Mouse (Mus musculus) brain, embryonic 14.5 days (tissue): Measurements from ENCODE around the gene Pak3. TPM values are rescaled to one million over a fixed set of nuclear protein-coding genes. Genes with fewer than 3 reads are reported as not detected.

Experiments used
- DNase-seq: peaks from one replicate; pipeline ENCODE4 v3.0.0-alpha.2; 2011; ENCODE audit warnings: low read depth
- CTCF ChIP-seq: fragments of 200-500 bp; IDR thresholded peaks from 2 replicates; pipeline ENCODE4 v1.5.1; 2012; ENCODE audit warnings: inconsistent platforms, mild to moderate bottlenecking, moderate library complexity, borderline replicate concordance; ENCODE audit not compliant: insufficient read depth, insufficient read length; ENCODE audit errors: extremely low read depth
- POLR2A ChIP-seq: fragments of 200-500 bp; IDR thresholded peaks from 2 replicates; pipeline ENCODE4 v1.6.1; 2012; ENCODE audit warnings: mild to moderate bottlenecking, inconsistent platforms, borderline replicate concordance; ENCODE audit not compliant: poor library complexity, insufficient read depth, insufficient read length, severe bottlenecking; ENCODE audit errors: extremely low read depth
- polyA plus RNA-seq: library from polyadenylated mRNA; depleted of rRNA; stranded (reverse); fragments of >200 nt; gene quantifications from 2 replicates; pipeline ENCODE4 v1.2.3, GENCODE M21; 2012

Gene Pak3
- polyA plus RNA-seq, 1 experiment, result 41.7 TPM

DNA sequence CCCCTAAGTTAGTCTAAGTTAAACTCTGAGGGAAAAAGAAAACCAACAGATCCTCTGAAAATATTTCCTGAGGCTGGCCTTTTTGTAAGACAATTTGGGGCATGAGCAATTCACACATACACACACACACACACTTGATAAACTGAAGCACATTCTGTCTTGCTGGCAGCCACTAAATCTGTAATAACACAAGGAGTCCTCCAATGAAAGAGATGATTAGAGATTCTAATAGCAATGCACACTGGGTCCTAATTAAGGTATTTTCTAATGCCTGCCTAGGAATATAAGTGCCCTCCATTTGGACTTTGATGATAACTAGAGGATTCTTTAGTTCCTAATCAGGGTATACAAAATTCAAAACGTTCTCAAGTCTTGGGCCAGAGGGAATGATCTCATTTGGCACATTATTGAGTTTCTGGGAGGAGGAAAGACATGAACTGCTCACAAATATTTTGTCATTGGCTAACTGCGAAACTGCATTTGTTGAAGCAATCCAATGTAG lies 62.1 kb downstream of the Pak3 start:
- DNase-seq, result peak; percentile 76
- no peak for TF ChIP-seq CTCF
- TF ChIP-seq POLR2A, result no peak

DNA sequence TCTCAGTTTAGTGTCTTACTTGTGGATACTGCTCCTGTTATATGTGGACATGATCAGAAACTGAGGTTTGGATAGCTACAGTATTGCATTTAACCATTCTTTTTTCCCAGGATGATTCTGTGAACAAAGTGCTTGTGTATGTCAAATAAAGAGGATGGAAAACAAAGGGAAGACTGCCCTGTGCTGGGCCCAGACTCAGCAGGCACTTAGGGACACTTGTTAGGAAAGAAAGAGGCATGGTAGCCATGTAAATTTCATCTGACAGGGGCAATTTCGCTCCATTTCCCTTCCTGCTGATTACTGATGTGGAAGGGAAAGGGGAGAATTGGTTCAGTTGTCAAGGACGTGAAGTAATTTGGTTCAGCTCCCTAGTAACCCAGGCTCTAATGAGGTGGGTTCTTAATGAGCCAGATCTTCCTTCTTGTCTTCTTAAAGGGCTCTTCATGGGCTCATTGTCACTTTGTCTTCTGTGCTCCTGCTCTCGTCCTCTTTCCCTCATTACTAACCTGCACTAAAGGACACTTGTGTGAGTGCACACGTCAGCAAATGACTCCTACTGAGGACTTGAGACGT lies 88.6 kb downstream of the Pak3 start:
- TF ChIP-seq POLR2A (no peak), CTCF (no peak)
- peak; percentile 79 for DNase-seq

- TF ChIP-seq CTCF (no peak), POLR2A (no peak)
- peak; percentile 90 for DNase-seq
Measured at GRCm38 (mm10) chrX:143618734-143619133, 100.3 kb downstream of the Pak3 start.

- TF ChIP-seq CTCF (no peak), POLR2A (no peak)
- DNase-seq, result peak; percentile 48
Measured at GRCm38 (mm10) chrX:143627767-143628166, 109.4 kb downstream of the Pak3 start.

DNA sequence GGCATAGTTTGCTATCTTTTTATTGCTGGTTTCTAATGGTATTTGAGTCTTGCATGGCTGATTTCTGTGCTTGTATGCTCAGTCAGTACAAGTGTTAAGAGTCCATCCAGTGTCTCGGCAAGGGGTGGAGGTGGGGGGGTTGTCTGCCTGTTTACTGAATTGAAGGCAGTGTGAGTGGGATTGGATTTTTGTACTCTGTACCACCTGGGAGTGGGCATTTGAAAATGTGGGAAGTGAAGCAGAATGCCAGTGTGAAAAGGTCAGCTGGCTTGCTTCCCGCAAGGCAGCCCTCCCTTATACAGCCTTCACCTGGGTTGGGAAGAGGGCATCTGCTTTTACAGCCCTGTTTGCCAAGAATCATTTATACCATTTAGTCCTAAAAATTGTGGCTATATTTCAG lies 125.5 kb downstream of the Pak3 start:
- peak; percentile 53 for DNase-seq

DNA sequence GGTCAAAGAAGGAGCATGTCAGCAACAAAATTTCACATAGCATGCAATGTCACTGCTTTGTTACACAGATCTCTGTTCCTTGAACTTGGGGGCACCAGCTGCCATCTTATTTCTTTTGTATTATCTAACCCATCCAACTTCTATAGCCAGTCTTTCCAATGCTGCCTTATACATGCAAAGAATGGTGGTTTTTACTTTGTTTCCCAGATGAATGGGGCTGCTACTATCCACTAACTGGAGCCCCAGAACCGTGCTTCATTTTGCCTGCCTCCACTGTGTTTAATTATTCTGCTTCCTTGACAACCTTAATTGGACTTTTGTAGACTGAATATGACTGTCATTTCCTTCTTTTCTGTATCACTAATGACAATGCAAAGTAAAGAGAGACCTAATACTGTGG lies 126.4 kb downstream of the Pak3 start:
- DNase-seq, result peak; percentile 37
- TF ChIP-seq POLR2A, result no peak
- TF ChIP-seq CTCF, result no peak

More for the DNA sequence above, 125.5 kb downstream of the Pak3 start:
- TF ChIP-seq CTCF, result no peak

DNA sequence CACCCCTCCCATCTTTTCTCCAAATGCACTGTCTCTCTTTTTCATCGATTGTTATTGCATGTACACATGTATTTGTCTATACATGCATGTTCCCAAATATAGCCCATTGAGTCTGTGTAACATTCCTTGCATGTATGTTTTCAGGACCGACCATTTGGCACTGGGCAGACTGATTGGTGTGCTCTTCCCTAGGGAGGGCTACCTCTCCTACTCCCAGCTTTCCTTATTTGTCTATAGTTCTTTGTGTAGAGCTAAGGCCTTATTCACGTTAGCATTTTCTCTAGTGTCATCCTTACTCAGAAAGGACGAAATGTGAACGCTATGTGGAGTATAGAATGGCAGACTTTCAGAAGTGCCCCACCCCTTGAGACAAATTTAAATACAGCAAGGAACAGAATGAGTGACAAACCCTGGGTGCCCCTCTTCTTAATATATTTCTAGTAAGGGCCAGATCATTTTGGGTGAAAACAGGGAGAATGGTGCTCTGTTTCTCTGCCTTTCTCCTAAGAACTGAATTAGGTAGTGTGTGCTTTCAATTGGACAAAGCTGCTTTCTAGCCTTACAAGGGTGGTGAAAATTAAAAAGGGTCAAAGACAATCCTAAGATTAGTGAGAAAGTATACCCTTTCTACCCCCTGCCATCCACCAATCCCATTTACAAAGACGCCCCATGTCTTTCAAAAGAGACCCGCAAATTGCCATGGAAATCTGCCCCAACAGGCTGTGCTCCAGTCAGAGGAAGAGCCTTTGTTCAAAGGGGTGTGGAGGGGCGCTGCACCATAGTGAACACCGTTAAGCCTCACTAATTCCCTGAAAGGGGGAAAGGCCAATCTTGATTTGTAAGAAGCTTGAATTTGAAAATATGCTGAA lies 136.2 kb downstream of the Pak3 start:
- TF ChIP-seq POLR2A (no peak), CTCF (no peak)
- peak; percentile 91 for DNase-seq

DNA sequence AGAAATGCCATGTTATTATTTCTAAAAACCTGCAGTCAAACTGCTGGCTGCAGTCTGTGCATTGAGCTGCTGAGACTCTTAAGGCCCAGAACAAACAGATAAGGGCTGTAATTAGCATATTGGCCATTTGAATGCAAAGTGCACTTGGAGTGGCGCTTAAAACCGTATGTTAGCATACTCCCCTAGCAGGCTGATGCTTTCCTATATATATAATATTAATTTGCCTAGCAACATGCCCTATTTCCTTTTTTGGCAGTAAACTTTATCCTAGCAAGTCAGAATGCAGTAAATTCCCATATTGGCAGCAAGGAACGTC lies 136.7 kb downstream of the Pak3 start:
- DNase-seq, result no peak
- TF ChIP-seq CTCF (no peak), POLR2A (no peak)

- TF ChIP-seq CTCF (no peak), POLR2A (peak; percentile 19; the same call in 1 of the 2 replicates)
- DNase-seq, result peak; percentile 94
Measured at GRCm38 (mm10) chrX:143664221-143665150, 146.1 kb downstream of the Pak3 start.

GRCm38 (mm10) chrX:143665771-143666170 lies 147.4 kb downstream of the Pak3 start:
- DNase-seq, result peak; percentile 56
- no peak for TF ChIP-seq CTCF
- TF ChIP-seq POLR2A, result no peak

DNA sequence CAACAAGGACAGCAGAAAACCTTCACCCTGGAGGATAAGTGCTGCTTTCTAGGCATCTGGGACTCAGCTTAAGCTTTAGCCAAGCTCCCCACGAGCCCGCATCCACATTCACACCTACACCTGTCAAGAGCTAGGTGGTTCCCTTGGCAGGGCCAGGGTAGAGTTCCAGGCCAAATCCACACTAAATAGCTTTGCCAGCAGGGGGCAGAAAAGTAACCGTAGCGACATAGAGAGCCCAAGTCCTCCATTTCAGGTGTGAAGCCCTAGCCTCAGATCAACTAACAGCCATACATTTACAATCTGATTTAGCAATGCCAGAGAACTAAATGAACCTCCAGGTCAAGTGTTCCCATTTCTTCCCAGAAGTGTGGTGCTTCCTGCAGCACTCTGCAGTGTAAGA lies 148.6 kb downstream of the Pak3 start:
- TF ChIP-seq POLR2A, result no peak
- peak; percentile 35; the same call in 1 of the 2 replicates for TF ChIP-seq CTCF
- DNase-seq, result peak; percentile 53

GRCm38 (mm10) chrX:143668242-143668641 lies 149.9 kb downstream of the Pak3 start:
- peak; percentile 89 for DNase-seq
- peak; percentile 68; the same call in 1 of the 2 replicates for TF ChIP-seq CTCF
- no peak for TF ChIP-seq POLR2A

GRCm38 (mm10) chrX:143678566-143678965 lies 160.2 kb downstream of the Pak3 start:
- TF ChIP-seq CTCF (no peak), POLR2A (no peak)
- no peak for DNase-seq

DNA sequence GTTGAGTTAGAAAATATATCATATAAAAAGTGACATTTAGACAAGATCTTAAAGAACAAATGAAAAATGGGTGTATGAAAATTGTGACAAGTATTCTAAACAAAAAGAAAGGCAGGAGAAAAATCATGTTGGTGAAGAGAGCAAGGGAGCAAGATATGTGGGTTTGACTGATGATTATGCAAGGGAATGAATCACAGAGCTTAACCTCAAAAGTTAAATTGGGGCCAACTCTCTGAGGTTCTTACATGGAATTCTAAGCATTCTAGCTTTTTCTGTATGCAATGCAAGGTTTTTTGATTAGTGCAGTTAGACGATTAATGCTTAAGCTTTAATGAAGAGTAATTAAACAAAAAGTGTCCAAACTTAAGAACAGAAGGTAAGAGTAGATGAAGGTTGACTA lies 203.9 kb downstream of the Pak3 start:
- TF ChIP-seq POLR2A (no peak), CTCF (no peak)
- no peak for DNase-seq

DNA sequence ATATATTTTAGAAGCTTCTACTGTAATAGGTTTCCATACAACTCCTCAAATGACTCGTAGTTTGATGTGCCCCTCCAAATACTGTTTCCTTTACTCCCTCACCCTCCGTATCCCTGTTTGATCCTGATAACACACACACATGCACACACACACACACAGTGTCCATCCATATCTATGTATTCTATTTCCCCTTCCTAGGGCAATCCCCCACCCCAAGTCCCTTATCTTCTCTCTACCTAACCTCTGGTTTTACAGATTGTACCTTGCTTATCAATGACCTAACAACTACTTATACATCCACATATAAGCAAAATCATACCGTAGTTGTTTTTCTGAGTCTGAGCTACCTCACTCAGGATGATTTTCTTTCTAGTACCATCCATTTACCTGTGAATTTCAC lies 207.0 kb downstream of the Pak3 start:
- no peak for DNase-seq
- TF ChIP-seq CTCF, result no peak
- no peak for TF ChIP-seq POLR2A
